Mouse (Mus musculus) left cerebral cortex, adult 2 months (tissue): ENCODE measurements around the gene Adcy10. TPM values are rescaled to one million over a fixed set of nuclear protein-coding genes. Genes with fewer than 3 reads are reported as not detected.

Experiments used
- DNase-seq, 2 experiments: peaks; one replicate each; pipeline ENCODE4 v3.0.0; 2021 to 2022; ENCODE audit warnings: low spot score in 2 of 2, mixed read lengths in 1 of 2; ENCODE audit errors: extremely low spot score in 1 of 2
- H3K27ac ChIP-seq: fragments of 200-600 bp; 2 replicates; pipeline ENCODE4 v1.8.1; 2022
- H3K4me3 ChIP-seq: fragments of 200-600 bp; 2 replicates; pipeline ENCODE4 v1.8.1; 2022
- CTCF ChIP-seq: fragments of 200-600 bp; IDR thresholded peaks from 2 replicates; pipeline ENCODE4 v1.8.1; 2022; ENCODE audit warnings: antibody characterized with exemption, mild to moderate bottlenecking, moderate library complexity
- intact Hi-C: fragments of 180-260 bp; cut with DNase I; formaldehyde crosslinking; loops from one replicate; pipeline ENCODE4 v1.15.1; 2025
- total RNA-seq, 2 experiments: library from RNA; stranded (reverse); gene quantifications; 2 replicates each; pipeline ENCODE4 v1.2.3; 2021

Gene Adcy10
- total RNA-seq, 2 experiments from 2014 or later: 0.63 to 0.86 TPM

DNA sequence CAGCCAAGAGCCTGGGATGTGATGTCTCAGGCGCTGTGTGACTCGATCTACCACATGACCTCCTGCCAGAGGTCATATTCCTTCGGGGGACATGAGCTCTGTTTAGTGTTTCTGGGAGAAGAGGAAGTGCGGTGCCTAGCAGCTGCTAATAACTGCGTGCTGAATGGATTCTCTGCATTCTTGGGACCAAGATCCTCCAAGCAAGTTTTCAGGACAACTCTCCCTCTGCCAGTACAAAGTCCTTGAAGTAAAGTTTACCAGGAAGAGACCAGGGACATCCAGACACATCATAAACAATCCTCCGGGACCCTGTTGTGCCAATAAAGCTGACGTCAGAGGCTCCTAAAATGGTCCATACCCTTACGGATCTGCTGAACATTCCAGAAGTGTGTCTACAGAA is 102.9 kb downstream of the Adcy10 start:
- intact Hi-C loops: no loop called here
- DNase-seq: no peak
- no peak overlapping the region for H3K27ac ChIP-seq
- no peak for TF ChIP-seq CTCF
- no peak overlapping the region for H3K4me3 ChIP-seq

DNA sequence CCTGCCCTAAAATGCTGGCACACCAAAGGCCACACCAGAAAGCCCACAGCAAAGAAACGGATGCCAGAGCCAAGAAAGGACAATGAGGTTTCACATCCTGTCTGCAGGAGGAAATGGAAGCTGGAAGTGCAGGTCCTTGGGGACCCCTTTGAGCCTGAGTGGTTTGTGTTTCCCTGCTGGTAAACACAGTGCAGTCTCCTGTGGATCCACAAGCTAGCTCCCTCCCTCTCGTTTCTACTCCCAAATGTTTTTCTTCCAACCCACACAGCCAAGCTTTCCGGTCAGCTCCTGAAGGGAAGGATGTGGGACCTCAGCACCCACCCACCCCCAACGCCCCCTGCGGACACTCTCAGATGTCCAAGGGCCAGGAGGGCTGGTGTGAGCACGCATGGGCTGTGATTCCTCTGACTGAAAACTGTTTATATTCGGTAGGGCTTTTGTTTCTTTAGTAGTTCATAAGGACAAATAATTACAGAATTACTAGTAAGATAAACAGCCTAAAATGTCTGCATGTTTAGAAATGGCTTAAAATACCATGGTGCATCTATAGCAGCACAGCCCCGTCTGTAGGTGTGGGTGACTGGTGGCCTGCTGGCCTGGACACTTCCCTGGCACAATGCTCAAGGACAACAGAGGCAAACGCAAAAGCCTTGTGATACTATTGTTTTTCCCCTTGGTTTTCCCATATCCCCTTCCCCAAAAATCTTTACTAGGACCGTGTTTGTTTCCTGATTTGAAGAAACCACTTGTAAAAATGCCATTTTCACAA is 104.5 kb downstream of the Adcy10 start:
- no peak for DNase-seq
- Histone ChIP-seq H3K4me3 (no peak overlapping the region), H3K27ac (peak overlapping the region; percentile 34)
- TF ChIP-seq CTCF: no peak; the same call in 1 of the 2 replicates
- intact Hi-C loops: no loop called here

GRCm38 (mm10) chr1:165590760-165591159 is 105.8 kb downstream of the Adcy10 start:
- TF ChIP-seq CTCF: no peak
- intact Hi-C loops: no loop called here
- H3K4me3 ChIP-seq: no peak overlapping the region
- DNase-seq: no peak
- no peak overlapping the region for H3K27ac ChIP-seq

- H3K27ac ChIP-seq: no peak overlapping the region
- no peak for DNase-seq
- TF ChIP-seq CTCF: no peak
- intact Hi-C loops: no loop called here
- no peak overlapping the region for H3K4me3 ChIP-seq
Observed at GRCm38 (mm10) chr1:165592295-165593082, 107.5 kb downstream of the Adcy10 start.

DNA sequence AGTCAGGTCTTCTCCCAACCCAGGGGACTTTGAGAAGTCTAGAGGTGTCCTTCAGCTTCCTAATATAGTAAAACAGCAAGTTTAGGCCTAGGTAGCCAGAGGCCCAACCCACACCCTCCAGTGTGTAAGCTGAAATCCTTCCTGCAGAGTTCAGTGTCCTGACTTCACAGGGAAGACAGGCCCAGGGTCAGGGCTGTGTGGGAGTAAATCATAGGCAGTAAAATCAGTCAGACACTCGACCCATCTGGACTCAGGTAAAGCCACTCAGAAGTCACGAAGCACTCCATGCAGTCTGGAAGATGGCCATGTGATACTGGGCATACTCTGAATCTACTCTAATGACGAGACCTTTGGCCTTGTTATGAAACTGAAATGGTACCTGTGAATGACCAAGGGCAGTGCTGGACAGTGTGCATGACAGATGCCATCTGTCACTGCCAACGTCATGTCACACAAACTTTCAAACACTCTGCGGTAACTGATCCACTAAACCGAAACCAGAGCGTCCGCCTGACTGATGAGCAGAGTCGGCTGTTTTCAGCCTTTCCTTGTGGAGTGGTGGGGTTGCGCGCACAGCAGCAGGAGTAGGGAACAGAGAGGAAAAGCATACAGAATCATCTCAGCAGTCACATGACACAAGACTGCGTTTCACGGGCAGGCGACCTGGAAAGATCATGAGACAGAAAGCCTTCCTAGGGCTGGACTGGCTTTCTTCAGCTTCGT is 109.9 kb downstream of the Adcy10 start:
- intact Hi-C loops: no loop called here
- no peak overlapping the region for H3K27ac ChIP-seq
- H3K4me3 ChIP-seq: no peak overlapping the region
- DNase-seq: no peak
- TF ChIP-seq CTCF: no peak

GRCm38 (mm10) chr1:165601775-165602280 is 116.8 kb downstream of the Adcy10 start:
- intact Hi-C loops: no loop called here
- no peak for DNase-seq
- Histone ChIP-seq H3K4me3 (no peak overlapping the region), H3K27ac (no peak overlapping the region)
- TF ChIP-seq CTCF: no peak

- no peak overlapping the region for H3K4me3 ChIP-seq
- H3K27ac ChIP-seq: no peak overlapping the region
- no peak for TF ChIP-seq CTCF
- DNase-seq: no peak
- intact Hi-C loops: no loop called here
Observed at GRCm38 (mm10) chr1:165603218-165603617, 118.2 kb downstream of the Adcy10 start.

DNA sequence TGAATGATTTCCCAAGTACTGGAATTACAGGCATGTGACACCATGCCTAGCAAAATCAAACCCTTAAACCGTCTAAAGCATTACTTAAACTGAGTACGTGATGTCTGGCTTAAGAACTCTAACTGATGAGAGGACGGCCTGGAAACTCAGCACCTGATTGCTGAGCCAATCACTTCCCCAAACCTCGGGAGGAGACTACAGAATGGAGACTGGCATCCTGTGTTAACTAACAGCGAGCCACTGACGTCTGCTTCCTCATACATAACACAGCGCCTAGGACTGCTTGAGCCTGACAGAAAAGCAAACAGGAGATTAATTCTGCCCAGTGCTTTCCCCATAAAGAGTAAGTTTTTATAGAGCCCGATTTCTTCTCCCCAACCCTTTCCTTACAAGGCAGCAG is 119.2 kb downstream of the Adcy10 start:
- intact Hi-C loops: no loop called here
- DNase-seq: no peak
- TF ChIP-seq CTCF: no peak
- H3K4me3 ChIP-seq: no peak overlapping the region
- H3K27ac ChIP-seq: no peak overlapping the region

DNA sequence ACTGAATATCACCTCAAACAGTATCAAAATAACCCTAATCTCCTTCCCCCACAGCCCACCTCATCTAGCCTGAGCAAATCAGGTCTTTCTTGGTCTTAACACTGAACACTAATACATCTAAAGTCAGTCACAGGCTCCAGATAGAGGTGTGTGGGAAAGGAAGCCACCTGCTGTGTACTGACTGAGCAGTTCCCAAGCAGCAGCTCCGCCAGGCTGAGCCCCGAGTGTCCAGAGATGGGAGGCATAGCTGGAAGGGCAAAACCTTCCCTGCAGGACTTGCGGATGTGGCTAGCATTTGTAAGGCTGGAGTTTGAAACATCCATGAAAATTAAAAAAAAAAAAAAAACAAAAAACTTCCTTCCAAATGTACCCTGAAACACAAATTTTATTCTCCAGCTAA is 120.1 kb downstream of the Adcy10 start:
- Histone ChIP-seq H3K27ac (no peak overlapping the region), H3K4me3 (no peak overlapping the region)
- TF ChIP-seq CTCF: no peak
- DNase-seq: no peak
- intact Hi-C loops: no loop called here

- no peak for TF ChIP-seq CTCF
- DNase-seq: no peak
- intact Hi-C loops: no loop called here
- H3K4me3 ChIP-seq: no peak overlapping the region
- H3K27ac ChIP-seq: no peak overlapping the region
Observed at GRCm38 (mm10) chr1:165605774-165606173, 120.8 kb downstream of the Adcy10 start.

DNA sequence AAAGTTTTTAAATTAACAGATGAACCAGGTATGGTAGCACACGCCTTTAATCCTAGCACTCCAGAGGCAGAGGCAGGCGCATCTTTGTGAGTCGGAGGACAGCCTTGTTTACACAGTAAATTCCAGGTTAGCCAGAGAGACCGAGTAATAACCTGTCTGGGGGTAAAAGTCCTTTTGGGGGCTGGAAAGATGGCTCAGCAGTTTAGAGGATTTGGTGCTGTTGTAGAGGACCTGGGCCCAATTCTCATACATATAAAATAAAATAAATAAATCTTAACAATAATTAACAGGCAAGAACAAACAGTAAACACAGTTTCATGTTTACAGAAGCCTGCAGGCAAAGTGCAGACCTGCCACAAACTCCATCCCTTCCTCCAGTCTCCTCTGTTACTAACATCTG is 123.9 kb downstream of the Adcy10 start:
- intact Hi-C loops: no loop called here
- DNase-seq: no peak
- TF ChIP-seq CTCF: no peak
- Histone ChIP-seq H3K27ac (no peak overlapping the region), H3K4me3 (no peak overlapping the region)
